Mouse (Mus musculus): ENCODE measurements at regions not wholly inside any gene's neighbourhood (a gene's known extent, or its start where the extent isn't known, plus 50 kb on each side); places are given as distances from the start of the nearest gene placed in this dataset.

DNA sequence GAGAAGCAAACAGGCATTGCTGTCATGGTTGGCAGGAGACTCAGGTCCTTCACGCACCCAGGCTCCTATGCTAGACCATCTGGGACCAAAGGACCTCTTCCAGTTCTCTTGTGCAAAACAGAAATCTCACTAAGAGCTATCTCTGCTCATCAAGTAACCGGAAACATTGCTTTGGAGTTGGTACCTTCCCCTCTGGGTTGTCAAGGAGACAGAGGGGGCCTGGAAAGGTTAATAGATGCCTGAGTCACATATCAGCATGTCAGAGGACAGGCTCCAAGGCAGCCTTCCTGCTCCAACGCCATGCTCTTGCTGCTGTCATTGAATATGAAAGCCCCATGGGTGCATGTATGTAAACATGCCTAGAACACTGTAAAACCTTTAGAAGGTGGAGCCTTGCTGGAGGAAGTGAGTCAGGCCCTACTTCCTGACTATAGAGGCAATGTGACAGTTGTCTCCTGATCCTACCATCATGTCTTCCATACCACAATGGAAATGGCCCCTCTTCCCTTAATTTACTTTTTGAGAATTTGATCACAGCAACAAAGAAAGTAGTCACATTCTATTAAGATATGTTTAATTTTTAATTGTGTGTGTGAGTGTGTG lies 103.8 kb downstream of the Hlx start:
- Histone ChIP-seq H3K4me1 (no peaks in the 10 kb centered on the region), H3K4me3 (replicated peaks) (no peak overlapping the region), H3K9ac (no peak overlapping the region), H3K27ac (no peak overlapping the region), H3K9me3 (no peaks in the 10 kb centered on the region), H3K36me3 (replicated peaks) (no peaks in the 10 kb centered on the region), H3K27me3 (no peaks in the 10 kb centered on the region), H3K4me2 (no peak overlapping the region)
- ATAC-seq (ENCODE audit: low FRiP score), result no peak
- 87% methylated on average over 3 of the region's 3 CpGs for WGBS

DNA sequence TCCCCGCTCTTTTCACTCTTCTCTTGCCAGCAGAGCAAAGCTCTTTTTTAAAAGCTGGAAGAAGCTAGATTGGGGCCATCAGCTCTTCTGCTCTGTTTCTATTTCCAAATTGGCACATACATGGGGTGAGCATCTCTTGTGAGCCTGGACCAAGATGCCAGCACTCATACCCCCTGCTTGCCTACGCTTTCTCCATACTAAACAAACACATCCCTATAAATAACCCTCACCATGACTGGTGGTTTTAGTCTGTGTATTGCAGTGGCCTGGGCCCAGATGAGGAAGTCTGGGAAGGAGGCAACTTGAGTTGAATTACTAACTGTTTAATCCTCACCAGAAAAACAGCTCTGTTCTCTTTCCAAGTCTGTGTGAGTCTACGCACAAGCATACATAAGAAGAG lies 110.0 kb downstream of the Hlx start:
- ATAC-seq (ENCODE audit: low FRiP score), result no peak
- Histone ChIP-seq H3K27me3 (no peaks in the 10 kb centered on the region), H3K27ac (no peak overlapping the region), H3K9me3 (no peaks in the 10 kb centered on the region), H3K4me1 (no peaks in the 10 kb centered on the region), H3K9ac (no peak overlapping the region), H3K36me3 (replicated peaks) (no peaks in the 10 kb centered on the region), H3K4me2 (no peak overlapping the region), H3K4me3 (replicated peaks) (no peak overlapping the region)
- 86% methylated on average over 3 of the region's 3 CpGs for WGBS

DNA sequence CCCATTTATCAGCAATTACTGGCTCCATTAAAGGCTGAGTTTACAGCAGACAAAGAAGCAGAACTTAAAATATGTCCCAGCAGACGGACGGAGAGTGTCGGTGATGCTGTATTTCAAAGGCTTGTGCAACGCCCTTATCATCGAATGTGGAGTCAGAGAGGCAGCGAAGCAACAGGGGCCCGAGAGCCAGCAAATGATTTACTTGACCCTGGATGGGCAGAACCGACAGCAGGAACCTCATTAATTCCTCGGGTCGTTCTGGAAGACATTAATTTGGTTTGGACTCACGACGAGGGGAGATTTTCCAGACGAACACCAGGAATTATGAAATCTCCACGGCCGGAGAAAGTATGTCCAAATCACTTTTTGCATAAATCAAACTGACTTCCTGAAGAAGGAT lies 110.5 kb downstream of the Hlx start:
- no peaks in the 10 kb centered on the region for H3K9me3 ChIP-seq
- H3K27me3 ChIP-seq, result no peaks in the 10 kb centered on the region
- 87% methylated on average over 15 of the region's 15 CpGs for WGBS
- no peak for ATAC-seq (ENCODE audit: low FRiP score)
- no peaks in the 10 kb centered on the region for H3K4me1 ChIP-seq
- H3K9ac ChIP-seq, result no peak overlapping the region
- H3K4me3 ChIP-seq (replicated peaks), result no peak overlapping the region
- H3K4me2 ChIP-seq, result no peak overlapping the region
- H3K27ac ChIP-seq, result no peak overlapping the region
- no peaks in the 10 kb centered on the region for H3K36me3 ChIP-seq (replicated peaks)

DNA sequence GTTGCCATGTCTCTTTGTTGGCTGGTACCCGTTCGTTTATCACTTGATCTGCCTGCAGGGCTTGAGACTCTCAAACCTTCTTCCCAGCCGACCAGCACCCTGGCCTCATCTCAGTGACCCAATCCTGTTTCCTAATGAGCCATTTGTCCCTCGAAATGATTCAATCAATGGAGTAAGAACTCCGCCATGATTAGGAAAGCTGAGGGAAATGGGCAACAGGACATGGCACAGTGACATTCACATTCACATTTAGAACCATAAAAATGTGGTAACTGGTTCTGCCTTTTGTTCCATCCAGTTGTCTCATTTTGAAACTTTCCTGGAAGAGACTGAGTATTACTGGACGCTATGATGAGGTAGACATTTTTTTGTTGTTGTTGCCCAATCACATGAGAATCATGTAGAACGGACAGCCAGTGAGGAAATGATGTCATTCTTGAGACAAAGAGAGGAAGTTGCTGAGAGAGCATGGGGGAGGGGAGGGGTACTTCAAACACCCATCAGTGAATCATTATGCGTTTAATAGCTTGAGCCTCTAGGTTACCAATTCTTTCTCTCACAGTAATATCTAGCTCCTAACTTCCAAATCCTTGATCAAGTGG lies 114.5 kb downstream of the Hlx start:
- Histone ChIP-seq H3K27ac (no peak overlapping the region), H3K9ac (no peak overlapping the region), H3K4me3 (replicated peaks) (no peak overlapping the region), H3K9me3 (no peaks in the 10 kb centered on the region), H3K27me3 (no peaks in the 10 kb centered on the region), H3K4me1 (no peaks in the 10 kb centered on the region), H3K4me2 (no peak overlapping the region), H3K36me3 (replicated peaks) (no peaks in the 10 kb centered on the region)
- 84% methylated on average over 8 of the region's 8 CpGs for WGBS
- ATAC-seq (ENCODE audit: low FRiP score), result no peak

DNA sequence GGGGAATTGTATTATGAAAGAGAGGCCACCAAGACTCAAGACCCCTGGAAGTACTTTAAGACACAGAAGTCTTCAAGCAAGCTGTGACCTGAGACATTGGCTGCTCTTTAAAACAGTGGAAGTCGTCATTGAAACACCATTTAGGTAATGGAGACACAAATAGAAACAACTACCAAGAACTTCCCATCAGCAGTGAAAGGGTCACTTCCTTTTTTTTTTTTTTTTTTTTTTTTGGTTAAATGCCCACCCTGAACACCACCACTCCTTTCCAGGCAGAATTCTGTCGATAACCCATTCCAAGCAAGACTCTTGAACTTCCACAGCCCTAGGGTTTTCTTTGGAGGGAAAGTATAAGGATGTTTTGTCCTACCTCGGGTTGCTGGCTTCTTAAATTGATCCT lies 116.4 kb downstream of the Hlx start:
- Histone ChIP-seq H3K36me3 (replicated peaks) (no peaks in the 10 kb centered on the region), H3K27ac (no peak overlapping the region), H3K4me2 (no peak overlapping the region), H3K27me3 (no peaks in the 10 kb centered on the region), H3K9ac (no peak overlapping the region), H3K4me3 (replicated peaks) (no peak overlapping the region), H3K9me3 (no peaks in the 10 kb centered on the region), H3K4me1 (no peaks in the 10 kb centered on the region)
- ATAC-seq (ENCODE audit: low FRiP score), result no peak
- 76% methylated on average over 3 of the region's 3 CpGs for WGBS

DNA sequence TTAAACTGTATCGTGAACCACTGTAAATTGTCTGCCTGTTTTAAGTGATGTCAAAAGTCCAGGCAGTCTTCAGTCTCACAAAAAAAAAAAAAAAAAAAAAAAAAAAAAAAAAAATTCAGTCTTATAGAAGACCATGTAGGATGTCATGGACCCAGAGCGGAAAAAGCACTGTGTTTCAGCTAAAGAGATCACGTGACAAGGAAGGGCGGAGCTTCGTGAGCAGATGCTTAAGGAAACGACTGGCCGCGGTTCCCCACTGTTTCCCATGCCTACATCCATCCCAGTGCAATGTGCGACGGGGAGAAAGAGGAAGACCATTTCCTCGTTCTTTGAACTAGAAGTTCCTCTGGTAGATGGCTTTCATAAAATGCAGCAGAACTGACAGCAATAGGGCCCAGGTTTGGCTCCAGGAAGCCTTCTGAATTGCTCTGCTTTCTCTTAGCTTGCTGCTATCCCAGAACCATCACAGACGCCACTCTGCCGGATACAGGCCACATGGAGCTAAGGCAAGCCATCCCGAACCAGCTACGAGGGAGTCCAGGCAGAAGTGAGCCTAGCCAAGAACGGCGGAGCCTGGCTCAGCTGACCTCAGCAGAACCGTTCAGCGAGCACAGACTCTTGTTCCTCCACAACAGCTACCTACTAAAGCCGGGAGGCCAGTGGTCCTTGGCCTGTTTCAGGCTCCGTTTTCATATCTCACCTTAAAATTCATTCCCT lies 117.6 kb downstream of the Hlx start:
- Histone ChIP-seq H3K9me3 (no peaks in the 10 kb centered on the region), H3K27ac (no peak overlapping the region), H3K9ac (no peak overlapping the region), H3K36me3 (replicated peaks) (no peaks in the 10 kb centered on the region), H3K4me1 (no peaks in the 10 kb centered on the region), H3K27me3 (no peaks in the 10 kb centered on the region), H3K4me3 (replicated peaks) (no peak overlapping the region), H3K4me2 (no peak overlapping the region)
- no peak for ATAC-seq (ENCODE audit: low FRiP score)
- WGBS, result 89% methylated on average over 21 of the region's 21 CpGs

DNA sequence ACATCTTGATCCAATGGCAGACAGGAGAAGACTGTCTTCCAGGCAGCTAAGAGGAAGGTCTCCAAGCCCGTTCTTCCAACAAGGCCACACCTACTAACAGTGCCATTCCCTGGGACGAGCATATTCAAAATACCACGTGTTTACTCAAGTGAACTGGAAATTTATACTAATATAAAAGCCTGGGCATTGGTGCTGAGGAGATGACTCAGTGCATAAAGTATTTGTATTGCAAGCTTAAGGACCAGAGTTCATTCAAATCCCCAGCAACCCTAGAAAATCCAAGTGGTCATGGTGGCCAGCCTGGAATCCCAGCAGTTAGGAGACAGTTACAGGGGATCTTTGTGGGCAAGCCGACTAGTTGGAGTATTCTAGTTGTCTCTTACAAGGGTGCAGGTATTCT lies 119.5 kb downstream of the Hlx start:
- 80% methylated on average over 4 of the region's 4 CpGs for WGBS
- Histone ChIP-seq H3K4me2 (no peak overlapping the region), H3K4me3 (replicated peaks) (no peak overlapping the region), H3K27me3 (no peaks in the 10 kb centered on the region), H3K9ac (no peak overlapping the region), H3K9me3 (no peaks in the 10 kb centered on the region), H3K27ac (no peak overlapping the region), H3K4me1 (no peaks in the 10 kb centered on the region), H3K36me3 (replicated peaks) (no peaks in the 10 kb centered on the region)
- no peak for ATAC-seq (ENCODE audit: low FRiP score)

DNA sequence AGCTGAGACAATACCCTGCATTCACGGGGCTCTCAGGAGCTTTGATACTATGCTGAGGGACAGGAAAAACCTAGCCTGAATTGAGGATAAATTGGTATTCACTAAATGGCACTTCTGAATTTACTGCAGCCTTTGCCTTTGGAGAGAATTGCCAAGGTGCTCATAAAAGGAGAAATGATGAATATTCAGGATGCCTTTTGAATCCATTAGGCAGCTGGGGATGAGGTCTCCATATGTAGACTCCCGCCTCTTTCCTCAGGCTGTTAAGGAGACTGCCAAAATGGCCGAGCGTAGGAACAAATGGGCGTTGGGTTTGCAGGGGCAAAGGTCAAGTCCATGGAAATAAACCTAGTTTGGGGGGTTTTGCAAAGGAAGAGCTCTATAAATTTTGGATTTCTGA lies 123.5 kb downstream of the Hlx start:
- Histone ChIP-seq H3K4me1 (no peaks in the 10 kb centered on the region), H3K27me3 (no peaks in the 10 kb centered on the region), H3K4me3 (replicated peaks) (no peak overlapping the region), H3K36me3 (replicated peaks) (no peaks in the 10 kb centered on the region), H3K9me3 (no peaks in the 10 kb centered on the region), H3K9ac (no peak overlapping the region), H3K27ac (no peak overlapping the region), H3K4me2 (no peak overlapping the region)
- 59% methylated on average over 5 of the region's 5 CpGs for WGBS
- ATAC-seq (ENCODE audit: low FRiP score), result no peak

DNA sequence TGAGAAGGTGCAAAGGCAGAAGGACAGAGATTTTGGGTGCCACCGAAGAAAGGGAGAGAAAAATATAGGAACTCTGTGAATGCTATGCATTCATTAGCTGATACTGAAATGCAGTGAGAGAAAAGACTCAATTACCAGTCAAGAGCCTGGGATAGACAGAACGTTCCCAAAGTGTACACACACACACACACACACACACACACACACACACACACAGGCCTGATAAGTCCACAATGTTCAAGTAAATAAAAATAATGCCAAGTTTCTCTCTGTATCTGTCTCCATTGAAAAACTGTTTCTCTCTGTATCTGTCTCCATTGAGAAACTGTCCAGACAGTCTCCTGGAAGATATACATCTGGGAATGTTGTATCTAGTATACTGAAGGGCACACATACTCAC lies 124.1 kb downstream of the Hlx start:
- no peaks in the 10 kb centered on the region for H3K4me1 ChIP-seq
- WGBS, result 70% methylated on average over 2 of the region's 2 CpGs
- no peak overlapping the region for H3K9ac ChIP-seq
- H3K27ac ChIP-seq, result no peak overlapping the region
- H3K36me3 ChIP-seq (replicated peaks), result no peaks in the 10 kb centered on the region
- no peak overlapping the region for H3K4me3 ChIP-seq (replicated peaks)
- no peak overlapping the region for H3K4me2 ChIP-seq
- no peak for ATAC-seq (ENCODE audit: low FRiP score)
- no peaks in the 10 kb centered on the region for H3K9me3 ChIP-seq
- no peaks in the 10 kb centered on the region for H3K27me3 ChIP-seq

DNA sequence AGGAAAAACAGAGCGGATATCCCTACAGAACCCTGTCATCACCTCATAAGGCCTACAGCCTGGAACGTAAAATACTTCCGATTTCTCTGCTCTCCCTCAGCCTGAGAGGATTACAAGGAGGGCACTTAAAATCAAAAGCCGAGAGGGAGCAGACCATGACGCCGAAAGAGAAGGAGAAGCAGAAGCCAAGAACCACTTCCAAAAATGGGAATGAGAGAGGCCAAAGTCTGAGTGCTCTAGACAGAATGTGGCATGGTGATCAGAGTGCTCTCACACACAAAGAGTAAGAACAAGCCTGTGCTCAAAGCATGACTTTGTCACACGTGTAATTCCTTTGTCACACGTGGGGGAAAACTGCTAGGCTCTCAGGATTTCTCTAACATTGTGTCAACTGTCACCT lies 125.9 kb downstream of the Hlx start:
- 86% methylated on average over 8 of the region's 8 CpGs for WGBS
- H3K4me1 ChIP-seq, result no peaks in the 10 kb centered on the region

DNA sequence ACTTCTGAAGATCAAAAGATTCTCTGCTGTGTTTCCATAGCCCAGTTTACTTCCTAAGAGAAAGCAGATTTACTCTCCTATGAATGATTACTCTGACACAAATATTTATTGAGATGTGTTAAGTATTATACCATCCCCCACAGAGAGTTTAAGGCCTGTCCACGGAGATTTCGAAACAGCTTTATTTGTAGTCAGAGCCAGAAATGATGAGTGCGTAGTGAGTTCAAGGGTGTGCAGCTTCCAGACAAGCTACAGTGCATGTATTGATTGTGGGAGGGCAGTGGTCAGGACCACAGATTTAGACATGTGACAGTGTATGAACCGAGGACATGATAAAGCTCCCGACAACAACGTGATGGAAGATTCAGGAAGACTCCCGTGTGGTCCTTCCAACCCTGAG lies 126.8 kb downstream of the Hlx start:
- no peak for ATAC-seq (ENCODE audit: low FRiP score)
- no peak overlapping the region for H3K4me3 ChIP-seq (replicated peaks)
- no peaks in the 10 kb centered on the region for H3K4me1 ChIP-seq
- H3K27me3 ChIP-seq, result no peaks in the 10 kb centered on the region
- H3K27ac ChIP-seq, result no peak overlapping the region
- no peaks in the 10 kb centered on the region for H3K36me3 ChIP-seq (replicated peaks)
- H3K9ac ChIP-seq, result no peak overlapping the region
- H3K9me3 ChIP-seq, result no peaks in the 10 kb centered on the region
- H3K4me2 ChIP-seq, result no peak overlapping the region
- 89% methylated on average over 7 of the region's 7 CpGs for WGBS

More for the DNA sequence above, 125.9 kb downstream of the Hlx start:
- Histone ChIP-seq H3K9ac (no peak overlapping the region), H3K9me3 (no peaks in the 10 kb centered on the region), H3K36me3 (replicated peaks) (no peaks in the 10 kb centered on the region), H3K27me3 (no peaks in the 10 kb centered on the region), H3K4me3 (replicated peaks) (no peak overlapping the region), H3K27ac (no peak overlapping the region), H3K4me2 (no peak overlapping the region)
- ATAC-seq (ENCODE audit: low FRiP score), result no peak

DNA sequence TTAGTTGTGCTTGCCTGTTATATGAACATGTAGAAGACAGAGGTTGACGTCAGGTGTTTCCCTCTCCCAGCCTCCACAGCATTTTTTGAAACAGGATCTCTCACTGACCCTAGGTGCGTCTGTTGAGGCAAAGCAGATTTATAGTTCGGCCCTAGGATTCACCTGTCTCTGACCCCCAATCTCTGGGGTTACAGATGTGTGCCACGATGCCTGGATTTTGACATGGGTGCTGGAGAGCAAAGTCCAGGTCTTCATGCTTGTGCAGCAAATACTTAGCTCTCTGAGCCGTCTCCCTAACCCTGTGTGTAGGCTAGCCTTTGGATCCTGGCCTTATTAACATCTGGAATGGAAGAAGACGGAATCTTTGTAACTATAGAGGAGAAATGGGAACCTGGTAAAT lies 129.3 kb downstream of the Hlx start:
- no peak overlapping the region for H3K27ac ChIP-seq
- H3K9me3 ChIP-seq, result no peaks in the 10 kb centered on the region
- no peaks in the 10 kb centered on the region for H3K36me3 ChIP-seq (replicated peaks)
- no peaks in the 10 kb centered on the region for H3K4me1 ChIP-seq
- no peaks in the 10 kb centered on the region for H3K27me3 ChIP-seq
- H3K4me2 ChIP-seq, result no peak overlapping the region
- 89% methylated on average over 6 of the region's 6 CpGs for WGBS
- H3K4me3 ChIP-seq (replicated peaks), result no peak overlapping the region
- no peak for ATAC-seq (ENCODE audit: low FRiP score)
- H3K9ac ChIP-seq, result no peak overlapping the region

DNA sequence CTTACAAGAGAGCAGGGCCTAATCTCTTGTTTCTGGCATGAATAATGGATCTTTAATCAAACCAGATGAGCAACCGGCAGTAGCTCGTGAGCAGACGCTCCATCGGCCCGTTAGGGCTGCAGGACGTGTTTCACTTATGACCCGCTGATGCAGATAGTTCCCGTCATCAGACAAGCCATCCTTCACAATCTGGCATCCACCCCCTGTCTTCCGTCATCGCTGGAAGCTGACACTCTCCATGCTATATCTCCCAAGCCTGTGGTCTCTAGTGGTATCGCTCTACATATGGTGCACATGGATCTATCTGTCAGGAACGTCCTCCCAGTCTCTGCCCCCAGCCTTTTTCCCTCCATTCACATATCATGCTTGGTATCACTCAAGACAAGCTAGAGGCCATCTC lies 137.0 kb downstream of the Hlx start:
- no peak overlapping the region for H3K4me3 ChIP-seq (replicated peaks)

More for the DNA sequence above, 137.0 kb downstream of the Hlx start:
- 92% methylated on average over 12 of the region's 12 CpGs for WGBS
- no peak overlapping the region for H3K9ac ChIP-seq
- no peak for ATAC-seq (ENCODE audit: low FRiP score)
- H3K36me3 ChIP-seq (replicated peaks), result no peaks in the 10 kb centered on the region
- H3K27me3 ChIP-seq, result no peaks in the 10 kb centered on the region
- H3K9me3 ChIP-seq, result no peaks in the 10 kb centered on the region
- H3K27ac ChIP-seq, result no peak overlapping the region
- no peaks in the 10 kb centered on the region for H3K4me1 ChIP-seq
- H3K4me2 ChIP-seq, result no peak overlapping the region

Measured in forebrain, embryonic 12.5 days (tissue).